Mouse (Mus musculus) MEL (cell line): ENCODE data around the gene Ankrd33b. TPM values are rescaled to one million over a fixed set of nuclear protein-coding genes. Genes with fewer than 3 reads are reported as not detected.

Experiments
- DNase-seq: peaks from one replicate; pipeline ENCODE4 v3.0.0; 2011; ENCODE audit warnings: low read depth, low spot score
- H3K27ac ChIP-seq: 2 replicates; pipeline ENCODE4 v1.5.1; 2012; ENCODE audit warnings: low read depth, mild to moderate bottlenecking, control low read depth, low read length, moderate library complexity; ENCODE audit not compliant: control insufficient read depth
- H3K27me3 ChIP-seq, 2 experiments: fragments of 150-350 bp in 1 of 2; sonication (generic) in 1 of 2; 2 replicates each; pipeline ENCODE4 v1.6.1; 2012; ENCODE audit warnings: low read length in 2 of 2, mild to moderate bottlenecking in 2 of 2, improper control_type of control experiment in 1 of 2, moderate library complexity in 1 of 2; ENCODE audit not compliant: insufficient read depth in 2 of 2, control insufficient read depth in 1 of 2
- H3K36me3 ChIP-seq, 2 experiments: 2 replicates each; pipeline ENCODE4 v1.6.1; 2012 to 2014; ENCODE audit warnings: low read length in 2 of 2, improper control_type of control experiment in 1 of 2, inconsistent platforms in 1 of 2, mild to moderate bottlenecking in 1 of 2; ENCODE audit not compliant: insufficient read depth in 2 of 2, control insufficient read depth in 1 of 2
- H3K4me1 ChIP-seq, 2 experiments: fragments of 150-350 bp in 1 of 2; sonication (generic) in 1 of 2; 2 replicates each; pipeline ENCODE4 v1.6.1; 2012; ENCODE audit warnings: low read length in 2 of 2, improper control_type of control experiment in 1 of 2, mild to moderate bottlenecking in 1 of 2; ENCODE audit not compliant: insufficient read depth in 2 of 2, control insufficient read depth in 1 of 2
- H3K4me3 ChIP-seq, 2 experiments: fragments of 150-350 bp in 1 of 2; sonication (generic) in 1 of 2; 2 replicates each; pipeline ENCODE4 v1.5.1; 2012; ENCODE audit warnings: low read depth in 2 of 2, low read length in 2 of 2, mild to moderate bottlenecking in 2 of 2, moderate library complexity in 2 of 2, control low read depth in 1 of 2, improper control_type of control experiment in 1 of 2; ENCODE audit not compliant: control insufficient read depth in 1 of 2, insufficient read depth in 1 of 2
- H3K79me2 ChIP-seq: 2 replicates; pipeline ENCODE4 v1.6.1; 2012; ENCODE audit warnings: mild to moderate bottlenecking, low read length, moderate library complexity; ENCODE audit not compliant: control insufficient read depth, poor library complexity, insufficient read depth
- H3K9ac ChIP-seq: 2 replicates; pipeline ENCODE4 v1.6.1; 2012; ENCODE audit warnings: low read depth, mild to moderate bottlenecking, control low read depth, low read length, moderate library complexity; ENCODE audit not compliant: control insufficient read depth, poor library complexity, severe bottlenecking
- H3K9me3 ChIP-seq: fragments of 150-350 bp; sonication (generic); replicated peaks from 2 replicates; pipeline ENCODE4 v1.6.1; 2012; ENCODE audit warnings: mild to moderate bottlenecking, low read length, improper control_type of control experiment, moderate library complexity; ENCODE audit not compliant: insufficient read depth
- BHLHE40 ChIP-seq: IDR thresholded peaks from 2 replicates; pipeline ENCODE4 v1.6.1; 2012; ENCODE audit warnings: low read depth, mild to moderate bottlenecking, inconsistent platforms, low read length, improper control_type of control experiment, borderline replicate concordance
- E2F4 ChIP-seq: IDR thresholded peaks from 2 replicates; pipeline ENCODE4 v1.6.1; 2011; ENCODE audit warnings: low read depth, low read length, improper control_type of control experiment, borderline replicate concordance
- ELF1 ChIP-seq: IDR thresholded peaks from 2 replicates; pipeline ENCODE4 v1.6.1; 2014; ENCODE audit warnings: low read depth, mild to moderate bottlenecking, inconsistent platforms, low read length, improper control_type of control experiment, moderate library complexity
- EP300 ChIP-seq, 2 experiments: IDR thresholded peaks; 2 replicates each; pipeline ENCODE4 v1.6.1; 2011; ENCODE audit warnings: improper control_type of control experiment in 2 of 2, low read length in 2 of 2, low read depth in 1 of 2, mild to moderate bottlenecking in 1 of 2
- JUND ChIP-seq: IDR thresholded peaks from 2 replicates; pipeline ENCODE4 v1.6.1; 2011; ENCODE audit warnings: low read depth, mild to moderate bottlenecking, improper control_type of control experiment, low read length
- MAFK ChIP-seq: IDR thresholded peaks from 2 replicates; pipeline ENCODE4 v1.6.1; 2011; ENCODE audit warnings: low read depth, mild to moderate bottlenecking, low read length, improper control_type of control experiment, borderline replicate concordance
- MXI1 ChIP-seq: IDR thresholded peaks from 2 replicates; pipeline ENCODE4 v1.6.1; 2011; ENCODE audit warnings: mild to moderate bottlenecking, low read depth, low read length, improper control_type of control experiment
- NRF1 ChIP-seq: IDR thresholded peaks from 2 replicates; pipeline ENCODE4 v1.6.1; 2014; ENCODE audit warnings: low read depth, mild to moderate bottlenecking, inconsistent platforms, low read length, improper control_type of control experiment, moderate library complexity; ENCODE audit not compliant: poor library complexity, insufficient read depth, severe bottlenecking
- POLR2AphosphoS5 ChIP-seq: IDR thresholded peaks from 2 replicates; pipeline ENCODE4 v1.6.1; 2012; ENCODE audit warnings: low read depth, borderline replicate concordance, mild to moderate bottlenecking, inconsistent platforms, low read length, moderate library complexity, mixed read lengths
- TAL1 ChIP-seq: IDR thresholded peaks from 2 replicates; pipeline ENCODE4 v1.6.1; 2012; ENCODE audit warnings: mild to moderate bottlenecking, inconsistent platforms, low read length, moderate library complexity, mixed read lengths
- TCF12 ChIP-seq: IDR thresholded peaks from 2 replicates; pipeline ENCODE4 v1.6.1; 2014; ENCODE audit warnings: low read depth, mild to moderate bottlenecking, inconsistent platforms, low read length, improper control_type of control experiment, moderate library complexity
- USF1 ChIP-seq: IDR thresholded peaks from 2 replicates; pipeline ENCODE4 v1.6.1; 2014; ENCODE audit warnings: low read depth, mild to moderate bottlenecking, inconsistent platforms, low read length, improper control_type of control experiment, moderate library complexity
- ZMIZ1 ChIP-seq: IDR thresholded peaks from 2 replicates; pipeline ENCODE4 v1.6.1; 2012; ENCODE audit warnings: low read depth, mild to moderate bottlenecking, inconsistent platforms, low read length, improper control_type of control experiment, moderate library complexity
- polyA plus RNA-seq, 2 experiments: library from polyadenylated mRNA; stranded (reverse) in 1 of 2; unstranded in 1 of 2; fragments of >175 nt in 1 of 2; fragments of >200 nt in 1 of 2; gene quantifications; 2 replicates each; pipeline versions ENCODE4 v1.2.1 to v1.2.4; 2012; ENCODE audit warnings: low replicate concordance in 2 of 2, low read depth in 1 of 2; ENCODE audit not compliant: insufficient read length in 2 of 2, insufficient read depth in 1 of 2, missing spikeins in 1 of 2
- total RNA-seq: library from RNA; depleted of rRNA; stranded (reverse); fragments of 300-350 nt; gene quantifications from 2 replicates; pipeline ENCODE4 v1.2.3, GENCODE M21; 2012

Gene Ankrd33b
- total and polyA plus RNA-seq, 3 experiments, result 11.1 to 16.1 TPM; not detected in 1

GRCm38 (mm10) chr15:31381936-31382468 is 14.5 kb upstream of the Ankrd33b start (continued):
- TF ChIP-seq BHLHE40 (no peak), MXI1 (no peak)

GRCm38 (mm10) chr15:31379471-31379870 is 11.9 kb upstream of the Ankrd33b start:
- Histone ChIP-seq H3K27ac (no peak overlapping the region), H3K27me3 (no peaks in the 10 kb centered on the region), H3K9me3 (no peaks in the 10 kb centered on the region), H3K79me2 (no peaks in the 10 kb centered on the region), H3K9ac (no peak overlapping the region), H3K36me3 (peaks cover 0 to 14% of the 10 kb centered on the region in 2 experiments; a peak in 2 of 4 replicates), H3K4me1 (peaks cover 5 to 17% of the 10 kb centered on the region in 2 experiments; a peak in 3 of 4 replicates), H3K4me3 (no peak overlapping the region)
- TF ChIP-seq USF1 (no peak), JUND (no peak)
- no peak for DNase-seq

- Histone ChIP-seq H3K36me3 (peaks cover 0 to 17% of the 10 kb centered on the region in 2 experiments; a peak in 2 of 4 replicates), H3K9me3 (no peaks in the 10 kb centered on the region), H3K79me2 (no peaks in the 10 kb centered on the region), H3K27me3 (no peaks in the 10 kb centered on the region), H3K4me3 (no peak overlapping the region), H3K9ac (no peak overlapping the region), H3K4me1 (peaks cover 0 to 18% of the 10 kb centered on the region in 2 experiments; a peak in 3 of 4 replicates), H3K27ac (no peak overlapping the region)
- no peak for DNase-seq
- TF ChIP-seq POLR2AphosphoS5 (no peak), ZMIZ1 (no peak), MAFK (no peak), E2F4 (no peak), TCF12 (no peak), ELF1 (no peak), NRF1 (no peak), EP300 (IDR thresholded peaks at IDR 0.05; ENCODE audit: low read depth in 1 of 2, low read length in 2 of 2) (no peak), JUND (no peak), TAL1 (no peak)
These were observed 7.7 kb upstream of the Ankrd33b start for GRCm38 (mm10) chr15:31375212-31375611.
